Mouse (Mus musculus) embryonic facial prominence, embryonic 10.5 days (tissue): Measurements from ENCODE around the gene Arntl. TPM values are rescaled to one million over a fixed set of nuclear protein-coding genes. Genes with fewer than 3 reads are reported as not detected.

Experiments
- DNase-seq: peaks from one replicate; pipeline ENCODE4 v3.0.0-alpha.2; 2017; ENCODE audit warnings: low spot score
- H3K27ac ChIP-seq: fragments of 300-500 bp; sonication (generic); replicated peaks from 2 replicates; pipeline ENCODE4 v1.5.1; 2016; ENCODE audit warnings: mild to moderate bottlenecking
- H3K27me3 ChIP-seq: fragments of 300-500 bp; sonication (generic); replicated peaks from 2 replicates; pipeline ENCODE4 v1.6.1; 2016; ENCODE audit warnings: low read depth, mild to moderate bottlenecking; ENCODE audit not compliant: poor library complexity, severe bottlenecking
- H3K36me3 ChIP-seq: fragments of 300-500 bp; sonication (generic); replicated peaks from 2 replicates; pipeline ENCODE4 v1.6.1; 2016; ENCODE audit warnings: mild to moderate bottlenecking, moderate library complexity
- H3K4me1 ChIP-seq: fragments of 300-500 bp; sonication (generic); 2 replicates; pipeline ENCODE4 v1.6.1; 2016
- H3K4me3 ChIP-seq: fragments of 300-500 bp; sonication (generic); 2 replicates; pipeline ENCODE4 v1.5.1; 2016; ENCODE audit warnings: mild to moderate bottlenecking, moderate library complexity
- H3K9me3 ChIP-seq: fragments of 300-500 bp; sonication (generic); 2 replicates; pipeline ENCODE4 v1.6.1; 2016; ENCODE audit warnings: mild to moderate bottlenecking
- WGBS: fragments of 180-500 bp; shearing (Covaris S2); methylation state at CpG from one replicate; pipeline ENCODE4 v1.1.7; 2016; 5-methylcytosine and 5-hydroxymethylcytosine counted together
- polyA plus RNA-seq: library from polyadenylated mRNA; unstranded; fragments of >200 nt; fragmentation: Nextera tagmentation; extraction: Ambion mirVana; gene quantifications from 2 replicates; pipeline ENCODE4 v1.2.1, GENCODE M21; 2016

Arntl gene
- polyA plus RNA-seq, 1 experiment from 2014 or later = 8.5 TPM

DNA sequence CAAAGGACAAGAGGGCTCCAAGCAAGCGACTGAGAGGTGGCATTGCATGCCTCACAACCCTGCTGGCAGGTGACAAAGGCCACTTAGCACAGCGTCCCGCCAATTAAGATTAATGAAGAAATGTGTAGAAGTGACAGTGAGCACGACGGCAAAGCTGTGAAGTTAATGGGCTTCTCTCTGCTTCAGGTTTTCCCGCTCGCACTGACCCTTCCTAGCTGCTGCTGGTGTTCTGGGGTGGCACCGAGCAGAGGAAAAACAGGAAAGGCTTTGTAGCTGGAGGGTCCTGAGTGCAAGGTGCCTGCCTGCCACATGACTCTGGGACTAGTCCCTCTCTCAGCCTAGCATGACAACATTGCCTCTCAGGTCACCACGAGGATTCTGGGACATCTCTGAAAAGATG is 18.7 kb upstream of the Arntl start:
- Histone ChIP-seq H3K4me1 (peaks cover 32% of the 10 kb centered on the region), H3K27me3 (no peaks in the 10 kb centered on the region), H3K4me3 (no peak overlapping the region), H3K36me3 (no peaks in the 10 kb centered on the region), H3K27ac (no peak overlapping the region), H3K9me3 (no peaks in the 10 kb centered on the region)
- 72% methylated on average over 9 of the region's 9 CpGs for WGBS
- no peak for DNase-seq

DNA sequence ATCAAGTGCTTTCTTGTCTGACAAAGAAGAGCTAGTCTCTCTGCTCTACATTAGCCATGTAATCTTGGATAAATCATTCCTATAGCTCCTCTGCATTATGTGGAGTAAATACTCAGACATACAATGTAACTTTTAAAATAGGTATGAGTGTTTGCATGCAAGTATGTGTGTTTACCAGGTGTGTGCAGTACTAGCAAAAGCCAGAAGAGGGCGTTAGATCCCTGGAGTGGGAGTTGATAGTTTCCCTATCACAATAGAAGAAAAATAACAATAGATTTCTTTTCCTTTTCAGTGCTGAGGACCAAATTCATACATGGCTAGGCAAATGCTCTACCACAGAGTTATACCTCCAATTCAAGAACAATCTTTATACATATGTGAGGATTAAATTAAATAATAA is 15.5 kb upstream of the Arntl start:
- no peak for DNase-seq
- Histone ChIP-seq H3K36me3 (no peaks in the 10 kb centered on the region), H3K27me3 (no peaks in the 10 kb centered on the region; the same call in 1 of the 2 replicates), H3K9me3 (no peaks in the 10 kb centered on the region), H3K27ac (no peak overlapping the region), H3K4me1 (peaks cover 10% of the 10 kb centered on the region), H3K4me3 (no peak overlapping the region)
- WGBS = 67% methylated on average over 1 of the region's 1 CpGs

DNA sequence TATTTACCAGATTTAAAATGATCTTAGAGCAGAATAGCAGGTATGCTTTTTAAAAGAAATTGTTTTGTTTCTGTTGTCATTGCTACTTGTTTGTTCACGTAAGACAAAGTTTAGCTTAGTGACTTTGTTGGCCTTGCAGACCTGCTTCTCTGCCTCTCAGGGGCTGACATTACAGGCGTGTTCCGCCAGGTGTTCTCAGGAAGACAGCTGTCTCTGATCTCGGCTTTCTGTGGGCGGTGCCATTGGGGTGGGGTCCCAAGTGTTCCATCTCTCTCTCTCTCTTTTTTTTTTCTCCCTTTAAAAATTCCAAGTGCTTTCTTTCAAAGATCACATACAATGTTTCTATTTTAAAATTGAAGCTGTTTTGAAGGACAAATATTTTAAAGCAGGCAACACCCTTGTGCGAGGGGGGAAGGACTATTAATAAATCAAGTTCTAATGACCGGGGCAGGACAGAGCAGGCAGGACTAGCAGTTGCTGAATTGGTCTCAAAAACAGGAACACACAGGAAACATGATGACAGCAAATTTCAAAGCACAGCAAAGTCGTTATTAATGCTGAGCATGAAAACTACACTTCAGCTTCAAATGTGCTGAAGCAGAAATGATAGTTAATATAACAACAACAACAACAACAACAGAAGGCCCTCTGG is 14.4 kb upstream of the Arntl start:
- no peak for DNase-seq
- Histone ChIP-seq H3K27ac (no peak overlapping the region), H3K36me3 (no peaks in the 10 kb centered on the region), H3K4me3 (no peak overlapping the region), H3K9me3 (no peaks in the 10 kb centered on the region), H3K27me3 (no peaks in the 10 kb centered on the region; the same call in 1 of the 2 replicates), H3K4me1 (peaks cover 16% of the 10 kb centered on the region)
- 63% methylated on average over 8 of the region's 8 CpGs for WGBS

DNA sequence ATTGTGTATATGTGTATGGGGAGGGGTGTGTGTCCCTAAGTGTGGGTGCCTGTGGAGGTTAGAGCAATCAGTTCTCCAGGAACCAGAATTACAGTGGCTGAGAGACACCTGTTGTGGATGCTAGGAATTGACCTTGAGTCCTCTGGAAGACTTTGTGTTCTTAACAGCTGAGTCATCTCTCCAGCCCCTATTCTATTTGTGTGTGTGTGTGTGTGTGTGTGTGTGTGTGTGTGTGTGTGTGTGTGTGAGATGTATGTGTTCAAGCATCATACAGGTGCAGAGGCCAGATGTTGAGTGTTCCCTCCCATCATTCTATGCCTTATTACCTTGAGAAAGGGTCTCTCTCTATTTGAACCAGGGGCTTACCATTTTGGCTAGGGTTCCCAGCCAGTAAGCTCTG is 13.4 kb upstream of the Arntl start:
- no peaks in the 10 kb centered on the region for H3K9me3 ChIP-seq
- H3K36me3 ChIP-seq = no peaks in the 10 kb centered on the region
- no peak for DNase-seq
- H3K27ac ChIP-seq = no peak overlapping the region
- no peak overlapping the region for H3K4me3 ChIP-seq
- H3K4me1 ChIP-seq = peaks cover 11% of the 10 kb centered on the region
- H3K27me3 ChIP-seq = no peaks in the 10 kb centered on the region; the same call in 1 of the 2 replicates

DNA sequence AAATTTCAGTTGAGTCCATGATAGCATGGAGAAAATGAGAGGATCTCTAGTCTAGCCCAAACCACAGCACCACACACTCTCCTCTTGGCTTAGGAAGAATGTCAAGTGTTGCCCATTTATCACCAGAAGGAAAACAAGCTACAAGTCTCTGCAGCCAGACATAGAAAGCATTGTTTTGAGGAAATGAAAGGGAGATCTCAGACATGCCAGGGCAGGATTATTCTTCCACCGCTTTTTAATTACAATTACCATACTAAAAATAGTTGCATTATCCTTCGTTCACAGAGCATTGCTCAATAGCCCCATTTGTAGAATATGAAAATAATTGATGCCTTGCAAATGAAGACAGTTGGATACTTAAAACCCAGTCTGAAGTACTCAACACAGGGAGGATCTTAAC is 12.0 kb upstream of the Arntl start:
- Histone ChIP-seq H3K27me3 (peaks cover 6% of the 10 kb centered on the region; the same call in 1 of the 2 replicates), H3K9me3 (no peaks in the 10 kb centered on the region), H3K4me1 (peaks cover 11% of the 10 kb centered on the region), H3K36me3 (no peaks in the 10 kb centered on the region), H3K4me3 (no peak overlapping the region), H3K27ac (no peak overlapping the region)
- no peak for DNase-seq
- WGBS = 73% methylated on average over 2 of the region's 2 CpGs

DNA sequence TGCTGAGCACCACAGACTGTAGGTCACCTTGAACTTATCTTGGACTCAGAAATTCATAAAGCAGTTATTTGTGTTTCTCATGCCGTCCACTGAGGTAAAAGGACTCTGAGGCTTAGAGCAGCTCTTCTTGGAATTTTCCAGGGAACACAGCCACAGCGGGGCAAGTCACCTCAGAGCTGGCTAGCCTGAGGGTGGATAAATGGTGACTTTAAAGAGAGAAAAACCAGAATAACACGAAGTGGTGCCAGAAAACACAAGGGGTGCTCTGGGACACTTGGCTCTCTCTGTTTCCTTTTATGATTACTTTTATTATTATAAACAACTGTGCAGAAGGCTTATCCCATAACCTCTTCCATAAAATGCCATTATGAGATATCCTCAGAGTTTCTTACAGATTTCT is 11.1 kb upstream of the Arntl start:
- Histone ChIP-seq H3K27ac (no peak overlapping the region), H3K36me3 (no peaks in the 10 kb centered on the region), H3K27me3 (peaks cover 6% of the 10 kb centered on the region), H3K4me3 (no peak overlapping the region), H3K9me3 (no peaks in the 10 kb centered on the region), H3K4me1 (peaks cover 11% of the 10 kb centered on the region)
- DNase-seq = no peak
- WGBS = 81% methylated on average over 3 of the region's 3 CpGs

DNA sequence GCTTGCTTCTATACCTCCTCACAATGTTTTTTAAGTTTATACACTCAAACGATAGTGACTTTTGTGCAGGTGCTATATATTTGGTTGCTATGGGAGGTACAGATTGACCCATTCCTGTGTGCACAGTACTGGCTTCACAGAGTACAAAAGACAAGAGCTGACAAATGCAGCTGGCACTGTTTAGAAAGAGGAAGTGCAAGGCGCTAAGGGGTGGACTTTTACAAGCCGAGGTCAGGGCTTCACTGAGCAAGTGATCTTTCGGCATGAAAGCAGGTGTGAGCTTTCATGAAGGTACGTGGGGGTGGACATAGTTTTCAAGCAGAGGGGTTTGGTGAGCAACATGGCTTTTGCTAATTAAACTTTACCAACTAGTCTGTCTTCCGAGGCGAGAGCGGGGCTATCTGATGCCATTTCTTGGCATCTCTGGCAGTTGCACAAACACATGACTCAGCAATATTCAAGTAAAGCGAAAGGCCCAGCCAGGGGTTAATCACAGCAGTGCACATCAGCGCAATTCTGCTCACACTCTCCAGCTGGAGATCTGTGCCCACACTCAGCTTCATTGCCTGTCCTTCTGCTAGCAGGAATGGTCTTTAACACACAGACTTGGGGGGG is 10.0 kb upstream of the Arntl start:
- Histone ChIP-seq H3K9me3 (no peaks in the 10 kb centered on the region), H3K27ac (no peak overlapping the region), H3K36me3 (no peaks in the 10 kb centered on the region), H3K27me3 (peaks cover 11% of the 10 kb centered on the region), H3K4me3 (no peak overlapping the region), H3K4me1 (peaks cover 11% of the 10 kb centered on the region)
- 51% methylated on average over 10 of the region's 10 CpGs for WGBS
- DNase-seq = peak; percentile 29

DNA sequence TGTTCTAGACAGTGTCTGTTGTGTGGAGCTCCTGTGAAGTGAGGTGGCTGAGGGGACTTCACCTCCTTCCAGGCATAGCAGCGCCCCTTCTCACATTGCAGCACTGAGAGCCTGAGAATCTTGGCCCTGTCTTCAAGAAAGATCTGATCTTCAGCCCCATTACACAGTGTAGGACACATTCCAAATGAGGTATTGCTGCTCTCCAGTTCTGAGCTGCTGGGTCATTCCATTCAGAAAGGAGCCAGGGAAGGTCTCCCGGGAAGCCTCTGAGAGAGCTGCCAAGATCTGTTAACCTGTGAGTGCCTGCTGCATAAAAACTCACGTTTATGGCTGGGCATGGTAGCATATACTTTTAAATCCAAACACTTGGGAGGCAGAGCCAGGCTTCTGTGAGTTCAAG is 5.7 kb upstream of the Arntl start:
- 60% methylated on average over 3 of the region's 3 CpGs for WGBS
- no peak for DNase-seq
- no peaks in the 10 kb centered on the region for H3K36me3 ChIP-seq
- peaks cover 49% of the 10 kb centered on the region for H3K27me3 ChIP-seq
- H3K4me3 ChIP-seq = no peak overlapping the region
- no peaks in the 10 kb centered on the region for H3K9me3 ChIP-seq
- H3K4me1 ChIP-seq = peaks cover 19% of the 10 kb centered on the region
- no peak overlapping the region for H3K27ac ChIP-seq

DNA sequence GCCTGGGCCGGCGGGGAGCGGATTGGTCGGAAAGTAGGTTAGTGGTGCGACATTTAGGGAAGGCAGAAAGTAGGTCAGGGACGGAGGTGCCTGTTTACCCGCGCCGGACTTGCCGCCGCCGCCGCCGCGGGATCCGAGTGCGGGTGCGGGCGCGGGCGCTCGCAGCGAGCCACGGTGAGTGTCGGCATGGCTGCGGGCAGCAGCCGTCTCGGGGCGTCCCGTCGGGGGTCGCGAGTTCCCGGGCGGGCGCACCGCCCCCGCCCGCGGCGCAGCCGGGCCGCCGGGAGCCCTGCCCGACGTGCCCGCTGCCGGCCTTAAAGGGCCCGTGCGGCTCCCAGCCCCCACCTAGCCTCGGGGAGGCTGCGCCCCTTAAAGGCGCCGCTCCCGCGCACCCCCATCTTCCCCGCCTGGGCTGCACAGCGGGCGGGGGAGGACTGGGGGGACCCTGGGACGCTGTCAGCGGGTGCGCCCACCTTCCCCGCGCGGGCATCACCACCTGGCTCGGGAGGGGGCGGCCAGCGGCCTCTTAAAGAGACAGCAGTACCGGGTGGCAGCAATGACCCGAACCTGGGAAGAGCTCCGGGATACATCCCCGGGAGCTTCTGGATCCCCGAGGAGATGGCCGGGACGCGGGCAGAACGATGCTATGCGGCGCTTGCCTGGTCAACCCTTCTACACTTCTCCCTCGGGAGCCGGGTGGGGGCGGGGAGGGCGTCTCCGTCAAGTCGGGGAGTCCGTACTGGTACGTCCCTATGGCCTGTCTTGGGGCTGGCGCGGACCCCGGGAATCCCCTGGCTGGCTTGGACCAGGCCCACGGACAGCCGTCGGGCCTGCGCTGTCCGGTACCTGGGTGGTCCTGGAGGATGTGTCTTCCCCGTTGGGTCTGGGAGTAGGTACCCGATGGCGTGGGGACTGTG is 464 bp downstream of the Arntl start:
- peaks cover 18% of the 10 kb centered on the region for H3K4me1 ChIP-seq
- under 1% methylated on average over 98 of the region's 98 CpGs for WGBS
- no peaks in the 10 kb centered on the region for H3K36me3 ChIP-seq
- H3K9me3 ChIP-seq = no peaks in the 10 kb centered on the region
- peaks cover 80% of the 10 kb centered on the region for H3K27me3 ChIP-seq
- peak overlapping the region; percentile 81 for H3K27ac ChIP-seq
- peak overlapping the region; percentile 87 for H3K4me3 ChIP-seq
- DNase-seq = no peak

DNA sequence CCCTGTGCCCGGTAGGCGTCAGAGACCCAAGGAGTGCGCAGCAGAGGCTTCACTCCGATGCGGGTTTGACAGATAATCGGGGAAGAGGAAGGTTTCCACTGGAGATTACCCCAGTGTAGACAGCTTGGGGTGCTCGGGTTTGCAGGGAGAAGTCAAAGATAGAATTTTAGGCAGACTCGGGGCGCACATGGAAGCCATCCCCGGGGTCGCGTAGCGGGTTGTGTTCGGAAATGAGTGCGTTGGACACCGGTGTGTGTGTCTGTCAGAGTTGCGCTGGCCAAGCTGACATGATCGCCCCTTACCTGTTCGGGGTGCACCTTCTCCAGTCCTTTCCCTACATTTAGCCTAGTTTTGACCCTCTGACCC is 1.1 kb downstream of the Arntl start:
- H3K4me3 ChIP-seq = peak overlapping the region; percentile 87
- H3K4me1 ChIP-seq = peaks cover 18% of the 10 kb centered on the region
- H3K27me3 ChIP-seq = peaks cover 74% of the 10 kb centered on the region
- DNase-seq = no peak
- H3K9me3 ChIP-seq = no peaks in the 10 kb centered on the region
- no peak overlapping the region for H3K27ac ChIP-seq
- 2% methylated on average over 19 of the region's 19 CpGs for WGBS
- no peaks in the 10 kb centered on the region for H3K36me3 ChIP-seq

DNA sequence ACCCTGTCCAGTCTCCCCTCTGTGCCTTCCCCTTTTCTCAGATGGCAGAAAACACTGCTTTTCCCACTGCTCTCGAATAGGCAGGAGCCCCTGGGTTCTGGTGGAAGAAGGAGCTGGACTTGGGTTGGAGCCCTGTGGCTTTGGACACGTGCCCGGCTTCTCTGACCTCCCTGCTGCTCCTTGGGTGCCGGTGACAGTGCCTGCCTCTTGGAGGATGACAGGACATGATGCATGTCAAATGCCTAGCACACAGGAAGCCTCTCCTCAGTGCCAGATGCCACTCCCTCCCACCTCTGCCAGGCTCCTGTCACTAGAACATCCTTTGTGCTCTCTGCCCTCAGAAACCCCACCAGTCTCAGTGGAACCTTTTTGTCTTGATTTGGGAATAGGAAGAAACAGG is 3.2 kb downstream of the Arntl start:
- H3K4me1 ChIP-seq = peaks cover 33% of the 10 kb centered on the region
- DNase-seq = no peak
- H3K27ac ChIP-seq = no peak overlapping the region
- no peak overlapping the region for H3K4me3 ChIP-seq
- H3K27me3 ChIP-seq = peaks cover 64% of the 10 kb centered on the region
- no peaks in the 10 kb centered on the region for H3K9me3 ChIP-seq
- 49% methylated on average over 4 of the region's 4 CpGs for WGBS
- H3K36me3 ChIP-seq = no peaks in the 10 kb centered on the region

DNA sequence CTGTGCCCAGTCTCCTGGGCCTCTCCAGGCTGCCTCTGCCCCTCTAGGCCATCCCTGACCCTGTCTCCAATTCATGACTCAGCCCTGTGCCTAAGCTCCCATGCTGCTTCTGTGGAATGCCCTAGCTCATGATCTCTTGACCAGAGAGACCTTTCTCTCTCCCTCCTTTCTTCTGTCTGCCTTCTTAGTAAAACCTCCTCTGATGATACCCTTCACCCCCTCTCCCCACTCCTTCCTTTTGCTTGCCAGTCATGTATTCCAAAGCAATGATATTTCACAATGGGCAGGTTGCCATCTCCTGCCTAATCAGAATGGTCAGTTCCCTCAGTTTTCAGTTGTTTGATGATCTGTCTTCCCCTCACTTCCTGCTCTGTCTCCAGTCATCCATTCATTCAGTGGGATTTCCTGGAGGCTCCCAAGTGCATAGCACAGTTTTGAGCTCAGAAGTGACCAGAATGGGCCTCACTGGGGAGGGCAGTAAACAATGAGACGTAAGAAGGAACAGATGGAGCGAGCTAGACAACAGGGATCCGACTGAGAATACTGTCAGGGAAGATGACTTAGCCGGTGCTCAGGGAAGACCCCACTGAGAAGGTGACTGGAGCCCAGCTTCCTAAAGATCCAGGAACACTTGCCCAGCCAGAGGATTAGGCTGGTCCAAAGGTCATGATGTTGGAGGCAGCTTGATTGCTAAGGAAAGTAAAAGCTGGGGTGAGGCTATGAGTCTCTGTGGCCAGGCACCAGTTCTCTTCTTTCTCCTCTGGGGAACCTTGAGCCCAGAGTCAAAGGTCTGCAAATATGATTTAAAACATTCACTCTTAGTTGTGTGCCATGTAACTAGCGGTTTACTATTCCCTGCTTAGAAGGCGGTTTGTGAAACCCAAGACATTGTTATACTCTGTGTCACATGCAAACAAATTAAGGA is 7.2 kb downstream of the Arntl start:
- WGBS = 45% methylated on average over 6 of the region's 6 CpGs
- Histone ChIP-seq H3K4me1 (peaks cover 22% of the 10 kb centered on the region), H3K27ac (no peak overlapping the region), H3K36me3 (no peaks in the 10 kb centered on the region), H3K27me3 (peaks cover 33% of the 10 kb centered on the region), H3K4me3 (no peak overlapping the region), H3K9me3 (no peaks in the 10 kb centered on the region)
- DNase-seq = no peak
